Mouse (Mus musculus) CH12.LX (cell line): ENCODE data around the gene Pde11a. TPM values are rescaled to one million over a fixed set of nuclear protein-coding genes. Genes with fewer than 3 reads are reported as not detected.

Experiments
- DNase-seq: peaks from one replicate; pipeline ENCODE4 v3.0.0-alpha.2; 2013; ENCODE audit errors: extremely low read depth
- H3K27ac ChIP-seq: 2 replicates; pipeline ENCODE4 v1.5.1; 2012; ENCODE audit warnings: low read depth, mild to moderate bottlenecking, control low read depth, moderate library complexity; ENCODE audit not compliant: insufficient read depth
- H3K27me3 ChIP-seq: replicated peaks from 2 replicates; pipeline ENCODE3; 2012; ENCODE audit warnings: inconsistent platforms
- H3K36me3 ChIP-seq, 2 experiments: replicated peaks in 1 of 2; 2 replicates each; pipeline versions ENCODE3 to v1.6.1; 2012; ENCODE audit warnings: inconsistent platforms in 1 of 2, low read length in 1 of 2, mild to moderate bottlenecking in 1 of 2, mixed read lengths in 1 of 2, moderate library complexity in 1 of 2; ENCODE audit not compliant: control insufficient read depth in 1 of 2, insufficient read depth in 1 of 2
- H3K4me1 ChIP-seq, 2 experiments: 2 replicates each; pipeline ENCODE4 v1.6.1; 2012; ENCODE audit warnings: inconsistent platforms in 1 of 2, moderate library complexity in 1 of 2; ENCODE audit not compliant: insufficient read depth in 2 of 2, control insufficient read depth in 1 of 2
- H3K4me2 ChIP-seq: 2 replicates; pipeline ENCODE4 v1.6.1; 2012; ENCODE audit warnings: low read depth, mild to moderate bottlenecking, control low read depth; ENCODE audit not compliant: poor library complexity, insufficient read depth, severe bottlenecking
- H3K4me3 ChIP-seq, 3 experiments: fragments of 150-350 bp in 1 of 3; sonication (generic) in 1 of 3; replicated peaks in 1 of 3; 2 replicates each; pipeline versions ENCODE3 to v1.5.1; 2011 to 2012; ENCODE audit warnings: low read depth in 2 of 3, low read length in 2 of 3, mild to moderate bottlenecking in 2 of 3, moderate library complexity in 2 of 3, control low read depth in 1 of 3, improper control_type of control experiment in 1 of 3, inconsistent platforms in 1 of 3, mixed read lengths in 1 of 3; ENCODE audit not compliant: poor library complexity in 1 of 3
- H3K79me2 ChIP-seq: replicated peaks from 2 replicates; pipeline ENCODE4 v1.6.1; 2012; ENCODE audit warnings: mild to moderate bottlenecking, moderate library complexity; ENCODE audit not compliant: control insufficient read depth, poor library complexity, insufficient read depth, severe bottlenecking; ENCODE audit errors: extremely low read depth
- H3K9ac ChIP-seq: 2 replicates; pipeline ENCODE4 v1.6.1; 2012; ENCODE audit warnings: low read depth, mild to moderate bottlenecking, control low read depth, moderate library complexity; ENCODE audit not compliant: insufficient read depth
- H3K9me3 ChIP-seq: replicated peaks from 2 replicates; pipeline ENCODE3; 2012; ENCODE audit warnings: low read length, inconsistent platforms, mixed read lengths
- CHD1 ChIP-seq: IDR thresholded peaks from 2 replicates; pipeline ENCODE4 v1.6.1; 2012; ENCODE audit warnings: low read depth, low read length, improper control_type of control experiment, inconsistent platforms
- CTCF ChIP-seq, 2 experiments: IDR thresholded peaks in 1 of 2; conservative IDR thresholded peaks in 1 of 2; 2 replicates each; pipeline ENCODE4 v1.5.1; 2011 to 2012; ENCODE audit warnings: low read depth in 2 of 2, low read length in 2 of 2, improper control_type of control experiment in 1 of 2, inconsistent platforms in 1 of 2, mild to moderate bottlenecking in 1 of 2, moderate library complexity in 1 of 2
- IRF4 ChIP-seq: IDR thresholded peaks from 2 replicates; pipeline ENCODE4 v1.6.1; 2014; ENCODE audit warnings: low read depth, mild to moderate bottlenecking, inconsistent platforms, low read length, improper control_type of control experiment
- JUN ChIP-seq: IDR thresholded peaks from 2 replicates; pipeline ENCODE4 v1.6.1; 2011; ENCODE audit warnings: low read depth, mild to moderate bottlenecking, low read length, improper control_type of control experiment, moderate library complexity; ENCODE audit not compliant: insufficient read depth
- KAT2A ChIP-seq: IDR thresholded peaks from 2 replicates; pipeline ENCODE4 v1.6.1; 2012; ENCODE audit warnings: low read length, improper control_type of control experiment, inconsistent platforms; ENCODE audit not compliant: insufficient replicate concordance
- MAFK ChIP-seq: IDR thresholded peaks from 2 replicates; pipeline ENCODE4 v1.6.1; 2011; ENCODE audit warnings: low read length, improper control_type of control experiment; ENCODE audit not compliant: insufficient replicate concordance
- MAX ChIP-seq: IDR thresholded peaks from 2 replicates; pipeline ENCODE4 v1.6.1; 2011; ENCODE audit warnings: low read length, improper control_type of control experiment
- MAZ ChIP-seq: IDR thresholded peaks from 2 replicates; pipeline ENCODE4 v1.6.1; 2012; ENCODE audit warnings: low read depth, mild to moderate bottlenecking, inconsistent platforms, low read length, improper control_type of control experiment, moderate library complexity
- MEF2A ChIP-seq: IDR thresholded peaks from 2 replicates; pipeline ENCODE4 v1.6.1; 2014; ENCODE audit warnings: low read depth, mild to moderate bottlenecking, inconsistent platforms, low read length, improper control_type of control experiment, borderline replicate concordance
- MXI1 ChIP-seq: IDR thresholded peaks from 2 replicates; pipeline ENCODE4 v1.6.1; 2011; ENCODE audit warnings: mild to moderate bottlenecking, low read depth, low read length, improper control_type of control experiment
- MYC ChIP-seq: IDR thresholded peaks from 2 replicates; pipeline ENCODE4 v1.6.1; 2011; ENCODE audit warnings: low read depth, mild to moderate bottlenecking, improper control_type of control experiment, low read length
- NRF1 ChIP-seq: IDR thresholded peaks from 2 replicates; pipeline ENCODE4 v1.6.1; 2014; ENCODE audit warnings: low read depth, mild to moderate bottlenecking, inconsistent platforms, low read length, improper control_type of control experiment, moderate library complexity
- PAX5 ChIP-seq: IDR thresholded peaks from 2 replicates; pipeline ENCODE4 v1.6.1; 2012; ENCODE audit warnings: low read length, inconsistent platforms, mixed read lengths
- POLR2A ChIP-seq: IDR thresholded peaks from 2 replicates; pipeline ENCODE4 v1.6.1; 2011; ENCODE audit warnings: low read depth, mild to moderate bottlenecking, improper control_type of control experiment, low read length
- POLR2AphosphoS2 ChIP-seq: IDR thresholded peaks from 2 replicates; pipeline ENCODE4 v1.6.1; 2011; ENCODE audit warnings: low read depth, low read length, improper control_type of control experiment
- RCOR1 ChIP-seq: conservative IDR thresholded peaks from 2 replicates; pipeline ENCODE4 v1.6.1; 2012; ENCODE audit warnings: low read depth, mild to moderate bottlenecking, inconsistent platforms, low read length, improper control_type of control experiment
- SIN3A ChIP-seq: IDR thresholded peaks from 2 replicates; pipeline ENCODE4 v1.6.1; 2012; ENCODE audit warnings: low read length, improper control_type of control experiment, inconsistent platforms
- SMC3 ChIP-seq: IDR thresholded peaks from 2 replicates; pipeline ENCODE4 v1.6.1; 2011; ENCODE audit warnings: low read depth, low read length, improper control_type of control experiment
- TCF12 ChIP-seq: IDR thresholded peaks from 2 replicates; pipeline ENCODE4 v1.6.1; 2014; ENCODE audit warnings: low read depth, mild to moderate bottlenecking, inconsistent platforms, low read length, improper control_type of control experiment
- UBTF ChIP-seq: IDR thresholded peaks from 2 replicates; pipeline ENCODE4 v1.6.1; 2012; ENCODE audit warnings: low read depth, mild to moderate bottlenecking, inconsistent platforms, low read length, improper control_type of control experiment, moderate library complexity
- USF1 ChIP-seq: IDR thresholded peaks from 2 replicates; pipeline ENCODE4 v1.6.1; 2014; ENCODE audit warnings: low read depth, mild to moderate bottlenecking, inconsistent platforms, low read length, improper control_type of control experiment
- ZNF384 ChIP-seq: IDR thresholded peaks from 2 replicates; pipeline ENCODE4 v1.6.1; 2012; ENCODE audit warnings: low read depth, low read length, improper control_type of control experiment, inconsistent platforms
- dilution Hi-C: fragments of 300-500 bp; cut with MboI; formaldehyde crosslinking; loops from 2 replicates; pipeline ENCODE4 v1.14.3; 2020; ENCODE audit warnings: low sequenced_read_pairs; ENCODE audit not compliant: extremely low pct_unique_long_range_greater_than_20kb, extremely low pct_ligation_motif_present
- in situ Hi-C: fragments of 300-500 bp; cut with MboI; formaldehyde crosslinking; loops from 3 replicates; pipeline ENCODE4 v1.14.3; 2019; ENCODE audit warnings: low sequenced_read_pairs, low pct_ligation_motif_present, low pct_unique_long_range_greater_than_20kb, mixed read lengths
- polyA plus RNA-seq: library from polyadenylated mRNA; unstranded; fragments of >175 nt; gene quantifications from 2 replicates; pipeline ENCODE4 v1.2.1, GENCODE M21; 2012; ENCODE audit warnings: low read depth; ENCODE audit not compliant: insufficient read length
- total RNA-seq, 2 experiments: library from RNA; depleted of rRNA; stranded (reverse); fragments of 300-350 nt in 1 of 2; fragments of >200 nt in 1 of 2; gene quantifications; 2 replicates each; pipeline ENCODE4 v1.2.3; 2012 to 2014

Pde11a gene
- total and polyA plus RNA-seq, 3 experiments: 0.14 to 0.38 (median 0.21) TPM

DNA sequence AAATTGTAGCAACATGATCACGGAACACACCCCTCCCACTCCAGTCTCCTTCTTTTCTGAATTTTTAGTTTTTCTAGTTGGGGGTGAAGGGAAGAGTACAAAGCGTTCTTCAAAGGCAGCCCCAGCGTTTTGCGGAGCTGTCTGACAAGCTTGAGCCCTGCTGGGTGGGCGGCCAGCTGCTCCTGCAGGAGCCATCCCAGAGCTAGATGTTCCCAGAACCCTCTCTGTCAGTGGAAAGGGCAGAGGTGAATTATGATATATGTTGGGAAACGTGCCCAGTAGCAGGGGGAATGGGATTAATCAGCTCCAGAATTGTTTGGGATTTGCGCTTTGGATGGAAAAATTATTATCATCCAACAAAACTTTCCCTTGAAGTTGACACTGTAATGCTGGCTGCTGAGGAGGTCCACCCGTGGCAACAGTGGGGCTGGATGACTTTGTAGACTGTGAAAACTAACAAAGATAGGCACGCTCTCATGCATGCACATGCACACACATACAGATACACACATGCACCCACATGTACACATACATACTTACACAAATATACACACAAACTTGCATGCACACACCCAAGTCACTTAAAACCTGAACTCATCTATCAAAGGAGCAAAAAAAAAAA, 238.7 kb downstream of the Pde11a start:
- no peak for DNase-seq
- Histone ChIP-seq H3K27ac (no peak overlapping the region), H3K4me3 (no peak overlapping the region), H3K79me2 (no peaks in the 10 kb centered on the region), H3K36me3 (no peaks in the 10 kb centered on the region), H3K9ac (no peak overlapping the region), H3K27me3 (no peaks in the 10 kb centered on the region), H3K9me3 (no peaks in the 10 kb centered on the region), H3K4me1 (no peaks in the 10 kb centered on the region), H3K4me2 (no peak overlapping the region)
- in situ Hi-C loops (loop anchor here (10.0 kb wide), 1 partner anchor 115 kb away; the partner anchor contains the start of gene Ttc30a1), dilution Hi-C loops (no loop called here)
- TF ChIP-seq MEF2A (no peak), JUN (no peak), USF1 (no peak)

DNA sequence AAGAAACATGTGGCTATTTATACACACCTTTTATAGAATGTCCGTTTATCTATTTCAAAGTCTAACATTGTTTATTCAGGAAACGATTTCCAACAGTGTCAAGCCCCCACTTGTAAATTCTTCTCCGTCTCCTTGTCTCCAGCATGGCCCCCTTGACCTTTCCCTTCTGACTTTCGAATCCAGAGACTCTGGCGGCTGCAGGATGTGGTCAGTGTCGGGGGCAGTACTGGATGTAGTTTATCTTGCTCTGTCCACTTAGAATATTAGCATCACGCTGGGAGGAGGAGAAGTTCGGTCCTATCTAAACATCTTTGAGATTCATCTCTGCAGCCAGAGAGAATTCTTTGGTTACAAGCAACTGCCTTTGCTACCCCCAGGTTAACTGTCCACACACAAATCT, 240.2 kb downstream of the Pde11a start:
- H3K9me3 ChIP-seq: no peaks in the 10 kb centered on the region
- H3K4me1 ChIP-seq: no peaks in the 10 kb centered on the region
- TF ChIP-seq NRF1: no peak
- TF ChIP-seq CHD1: no peak
- no peak for TF ChIP-seq SIN3A
- no peak for TF ChIP-seq KAT2A
- no peak for TF ChIP-seq MAX
- no peak for TF ChIP-seq RCOR1
- no peak for TF ChIP-seq POLR2A
- no peak for TF ChIP-seq MAZ
- TF ChIP-seq UBTF: no peak
- TF ChIP-seq IRF4: no peak
- no peak for TF ChIP-seq MYC
- TF ChIP-seq, all 38 proteins: peak for 0
- Histone ChIP-seq H3K79me2 (no peaks in the 10 kb centered on the region), H3K4me2 (no peak overlapping the region), H3K4me3 (no peak overlapping the region), H3K9ac (no peak overlapping the region), H3K36me3 (no peaks in the 10 kb centered on the region), H3K27ac (no peak overlapping the region), H3K27me3 (no peaks in the 10 kb centered on the region)
- dilution Hi-C loops (no loop called here), in situ Hi-C loops (no loop called here)
- no peak for DNase-seq

DNA sequence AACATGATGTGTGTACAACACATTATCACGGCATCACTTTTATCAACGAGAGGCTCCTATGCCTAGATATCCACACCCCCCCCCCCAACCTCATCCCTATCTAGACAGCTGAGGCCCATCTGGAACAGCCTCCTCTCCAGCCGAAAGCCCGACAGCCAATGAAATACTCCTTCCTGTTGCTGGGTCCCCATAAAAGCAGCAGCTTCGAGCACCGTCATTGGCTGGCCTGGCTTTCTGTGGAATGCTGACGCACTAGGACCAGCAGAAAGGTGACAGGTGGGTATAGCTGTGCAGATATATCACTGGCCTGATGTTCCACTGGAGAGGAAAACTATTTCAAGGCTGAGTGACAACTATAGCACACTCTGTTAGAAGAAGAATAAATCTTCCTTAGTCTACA, 240.7 kb downstream of the Pde11a start:
- Histone ChIP-seq H3K4me2 (no peak overlapping the region), H3K27ac (no peak overlapping the region), H3K4me1 (no peaks in the 10 kb centered on the region), H3K9me3 (no peaks in the 10 kb centered on the region), H3K9ac (no peak overlapping the region), H3K4me3 (no peak overlapping the region), H3K79me2 (no peaks in the 10 kb centered on the region), H3K36me3 (no peaks in the 10 kb centered on the region), H3K27me3 (no peaks in the 10 kb centered on the region)
- in situ Hi-C loops: no loop called here
- no peak for DNase-seq
- dilution Hi-C loops: no loop called here
- TF ChIP-seq UBTF (no peak), SIN3A (no peak), MEF2A (no peak), POLR2AphosphoS2 (no peak), TCF12 (no peak), PAX5 (no peak), MAFK (no peak), MXI1 (no peak), CTCF (conservative IDR thresholded peaks at IDR 0.05 in 1 of 2, IDR thresholded peaks at IDR 0.05 in 1 of 2; ENCODE audit: low read depth in 2 of 2, low read length in 2 of 2) (no peak), ZNF384 (no peak), SMC3 (no peak), POLR2A (no peak)
